Comparison of ENCODE assay signal across 11 mouse cellular contexts in genomic region chr9:97011454-97012195, GRCm38 (mm10). TPM values are rescaled to one million over a fixed set of nuclear protein-coding genes. Genes with fewer than 3 reads are reported as not detected.
DNase-seq lines count a peak whose midpoint lies in the region; ATAC-seq lines count a peak whose summit lies in the region.
"Had no signal": no experiment of that assay in that cellular context is flagged by ENCODE, and none has a peak within 500 bp of the region (broad histone marks: within the 10 kb centered on the region; RNA-seq: fewer than 3 reads in every experiment).

No protein-coding gene starts in this region.

- 76% methylated on average over 15 of the region's 15 CpGs for WGBS in heart, embryonic 10.5 days
- 51% methylated on average over 15 of the region's 15 CpGs for WGBS in hindbrain, embryonic 11.5 days
- WGBS in midbrain, embryonic 13.5 days = 39% methylated on average over 15 of the region's 15 CpGs

- no peak overlapping the region for H3K4me3 ChIP-seq in heart, embryonic 10.5 days
- H3K4me3 ChIP-seq in hindbrain, embryonic 11.5 days (ENCODE audit: low read depth, low read length) = no peak overlapping the region
- H3K4me3 ChIP-seq in midbrain, embryonic 13.5 days (replicated peaks) = no peak overlapping the region
- H3K4me3 ChIP-seq: embryonic facial prominence, embryonic 15.5 days had no signal

- ATAC-seq in hindbrain, embryonic 11.5 days (ENCODE audit: low FRiP score) = no peak
- ATAC-seq in midbrain, embryonic 13.5 days = no peak
- no peak for ATAC-seq in erythroid progenitor cell, adult 5-6 weeks (replicated peaks; ENCODE audit: low FRiP score, poor library complexity, severe bottlenecking)

- DNase-seq in heart, embryonic 10.5 days (ENCODE audit: low spot score) = peak; percentile 51
- no peak for DNase-seq in heart, adult 9 months (ENCODE audit: low spot score in 2 of 2)
- DNase-seq in adrenal gland, postnatal 10 days = peak; percentile 66
- DNase-seq in hindbrain, embryonic 11.5 days (ENCODE audit: low spot score) = no peak
- no peak for DNase-seq in adipocyte (ENCODE audit: low spot score)
- no peak for DNase-seq in thymus, postnatal 10 days (ENCODE audit: low spot score in 2 of 2)
- DNase-seq: kidney, adult 8-10 months had no signal

- H3K27me3 ChIP-seq in heart, embryonic 10.5 days (ENCODE audit: insufficient read depth, poor library complexity, severe bottlenecking) = no peaks in the 10 kb centered on the region
- no peaks in the 10 kb centered on the region for H3K27me3 ChIP-seq in hindbrain, embryonic 11.5 days (ENCODE audit: control insufficient read depth, insufficient read depth, low read length)
- H3K27me3 ChIP-seq in midbrain, embryonic 13.5 days = no peaks in the 10 kb centered on the region

- H3K27ac ChIP-seq in heart, embryonic 10.5 days = no peak overlapping the region
- H3K27ac ChIP-seq in hindbrain, embryonic 11.5 days (ENCODE audit: low read depth, low read length) = peak overlapping the region; percentile 42
- H3K27ac ChIP-seq in midbrain, embryonic 13.5 days = peak overlapping the region; percentile 85
- H3K27ac ChIP-seq: embryonic facial prominence, embryonic 15.5 days; liver, embryonic 14.5 days had no signal

- H3K4me1 ChIP-seq in heart, embryonic 10.5 days = peaks cover 42% of the 10 kb centered on the region
- peaks cover 26% of the 10 kb centered on the region for H3K4me1 ChIP-seq in hindbrain, embryonic 11.5 days (replicated peaks; ENCODE audit: control insufficient read depth, insufficient read depth, low read length)
- H3K4me1 ChIP-seq in midbrain, embryonic 13.5 days (replicated peaks) = peaks cover 67% of the 10 kb centered on the region

- H3K36me3 ChIP-seq in heart, embryonic 10.5 days = peaks cover 19% of the 10 kb centered on the region
- peaks cover 9% of the 10 kb centered on the region; the same call in 1 of the 2 replicates for H3K36me3 ChIP-seq in hindbrain, embryonic 11.5 days (ENCODE audit: control insufficient read depth, insufficient read depth, low read length)
- peaks cover 15% of the 10 kb centered on the region; the same call in 1 of the 2 replicates for H3K36me3 ChIP-seq in midbrain, embryonic 13.5 days
- H3K36me3 ChIP-seq: embryonic facial prominence, embryonic 15.5 days had no signal

- no peaks in the 10 kb centered on the region for H3K9me3 ChIP-seq in heart, embryonic 10.5 days
- no peaks in the 10 kb centered on the region for H3K9me3 ChIP-seq in hindbrain, embryonic 11.5 days (ENCODE audit: control insufficient read depth, low read length)
- H3K9me3 ChIP-seq in midbrain, embryonic 13.5 days = no peaks in the 10 kb centered on the region; the same call in 1 of the 2 replicates
- H3K9me3 ChIP-seq: embryonic facial prominence, embryonic 15.5 days had no signal

- H3K4me2 ChIP-seq in hindbrain, embryonic 11.5 days (replicated peaks; ENCODE audit: low read depth, low read length) = no peak overlapping the region; the same call in 1 of the 2 replicates
- H3K4me2 ChIP-seq in midbrain, embryonic 13.5 days (replicated peaks) = peak overlapping the region; percentile 39; the same call in 1 of the 2 replicates
- H3K4me2 ChIP-seq: embryonic facial prominence, embryonic 15.5 days had no signal

- H3K9ac ChIP-seq in hindbrain, embryonic 11.5 days (ENCODE audit: low read depth, low read length) = no peak overlapping the region
- H3K9ac ChIP-seq in midbrain, embryonic 13.5 days (replicated peaks) = no peak overlapping the region
- H3K9ac ChIP-seq: embryonic facial prominence, embryonic 15.5 days; liver, embryonic 14.5 days had no signal

RNA-seq across cellular contexts. Expression of gene Spsb4, which starts 7.0 kb away (rescaled TPM):
- 53.5 and 66.5 TPM in 2 replicates for polyA plus RNA-seq in heart, embryonic 10.5 days (2016; fragmentation: Nextera tagmentation; extraction: Ambion mirVana)
- total RNA-seq in adrenal gland, postnatal 10 days (2021) = 1 to 10 TPM; 1.5 to 3.5 TPM
- 85.4 and 99.3 TPM in 2 replicates for polyA plus RNA-seq in hindbrain, embryonic 11.5 days (2014; fragmentation: Nextera tagmentation; extraction: Ambion mirVana)
- polyA plus RNA-seq in midbrain, embryonic 13.5 days (2015; fragmentation: Nextera tagmentation; extraction: Ambion mirVana) = 64.2 and 64.9 TPM in 2 replicates
- 3.4 TPM in 1 of 2 replicates, not detected in the other for total RNA-seq in erythroid progenitor cell, adult 5-6 weeks (2015; ENCODE audit: low replicate concordance)
- not detected in 2 replicates for total RNA-seq in erythroid progenitor cell, adult 5-6 weeks (2017; ENCODE audit: low replicate concordance)

Comparison
In these comparisons a context has a peak if more than half of its experiments do, and no peak if none do; other contexts are left out.
1. DNase-seq: peak in heart, embryonic 10.5 days (single experiment) and adrenal gland, postnatal 10 days (single experiment); none in heart, adult 9 months (0 of 2), hindbrain, embryonic 11.5 days (single experiment), adipocyte (single experiment) and thymus, postnatal 10 days (0 of 2).